Mouse (Mus musculus): ENCODE results near the gene Lrch4. TPM values are rescaled to one million over a fixed set of nuclear protein-coding genes. Genes with fewer than 3 reads are reported as not detected.
A peak's percentile ranks its signal among the peaks of the same experiment; 100 is the strongest.

Lrch4 gene
- polyA plus RNA-seq, 1 experiment from 2014 or later = 42.6 TPM

DNA sequence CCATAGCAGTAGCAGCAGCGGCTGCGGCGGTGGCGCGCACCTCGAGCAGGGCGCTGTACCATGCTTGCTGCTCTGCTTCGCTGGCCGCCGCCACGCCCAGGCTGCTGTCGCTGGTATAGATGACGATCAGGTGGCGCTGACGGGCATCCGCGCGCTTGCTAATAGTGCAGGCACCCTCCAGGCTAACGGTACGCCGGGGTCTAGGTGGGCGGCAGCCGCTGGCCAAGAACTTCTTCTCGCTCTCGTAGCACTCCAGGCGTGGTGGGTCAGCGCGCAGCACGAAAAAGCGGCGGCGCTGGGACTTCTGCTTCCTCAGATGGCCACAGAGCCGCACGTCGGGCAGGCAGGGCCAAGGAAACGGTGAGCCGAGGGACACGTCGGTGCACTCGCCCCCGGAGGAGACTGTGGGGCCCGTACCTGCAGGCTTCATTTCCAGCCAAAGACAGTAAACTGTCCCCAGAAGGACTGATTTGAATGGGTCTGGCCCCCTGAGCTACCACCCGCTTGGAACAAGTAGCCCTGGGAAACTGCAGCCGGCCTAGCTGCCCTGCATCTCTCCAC, 16.2 kb downstream of the Lrch4 start:
- TF ChIP-seq CTCF (IDR thresholded peaks at IDR 0.05; ENCODE audit: low read depth) = no peak
- 0 out of 2 replicates have a peak overlapping the region, but pooled peaks have one; percentile 27 for H3K9ac ChIP-seq (ENCODE audit: low read depth, low read length)

DNA sequence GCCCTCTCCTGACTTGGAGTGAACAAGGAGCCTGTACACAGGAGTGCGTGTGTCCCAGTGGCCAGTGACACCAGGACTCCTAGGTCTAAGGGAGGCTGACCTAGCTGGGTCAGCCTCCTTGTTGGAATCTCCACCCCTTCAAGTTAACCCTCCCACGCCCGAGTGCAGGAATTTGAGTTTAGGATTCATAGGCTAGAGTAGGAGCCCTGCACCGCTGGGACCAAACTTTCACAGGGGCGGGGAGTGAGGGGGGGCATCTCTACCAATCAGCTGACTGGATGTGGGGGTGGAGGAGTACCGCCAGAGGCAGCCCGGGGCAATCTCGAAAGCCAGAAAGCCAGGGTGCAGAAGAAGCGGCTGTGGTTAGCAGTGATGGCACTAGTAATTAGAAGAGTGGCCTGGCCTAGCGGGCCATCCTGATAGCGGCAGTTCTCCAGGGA, 16.8 kb downstream of the Lrch4 start, which contains the start of gene Irs3:
TSS of gene Irs3 (minus strand) at position 63 of the 440 bp plus-strand sequence.
- DNase-seq (ENCODE audit: low spot score) (peak; percentile 37), ATAC-seq (replicated peaks; ENCODE audit: low FRiP score, low read depth) (no peak)
- 25% methylated on average over 11 of the region's 11 CpGs for WGBS
- Histone ChIP-seq H3K9ac (ENCODE audit: low read depth, low read length) (0 out of 2 replicates have a peak within 1 kb of the TSS, but pooled peaks have one; percentile 27), H3K27ac (no peak within 1 kb of the TSS), H3K4me2 (ENCODE audit: low read length) (peak within 1 kb of the TSS; percentile 59), H3K36me3 (ENCODE audit: insufficient read depth, low read length) (peaks cover 13% of the 10 kb centered on the region; the same call in 1 of the 2 replicates), H3K4me1 (replicated peaks; ENCODE audit: insufficient read depth, low read length) (peaks cover 29% of the 10 kb centered on the region; the same call in 1 of the 2 replicates), H3K27me3 (ENCODE audit: insufficient read depth, low read length) (no peaks in the 10 kb centered on the region), H3K4me3 (replicated peaks; ENCODE audit: low read depth, low read length) (peak within 1 kb of the TSS; percentile 21; the same call in 1 of the 2 replicates), H3K9me3 (replicated peaks; ENCODE audit: low read length) (no peaks in the 10 kb centered on the region)
- no peak for TF ChIP-seq CTCF (IDR thresholded peaks at IDR 0.05; ENCODE audit: low read depth)

More for the DNA sequence above, 16.2 kb downstream of the Lrch4 start:
- Histone ChIP-seq H3K36me3 (ENCODE audit: insufficient read depth, low read length) (peaks cover 18% of the 10 kb centered on the region; the same call in 1 of the 2 replicates), H3K4me3 (replicated peaks; ENCODE audit: low read depth, low read length) (peak overlapping the region; percentile 21; the same call in 1 of the 2 replicates), H3K4me2 (ENCODE audit: low read length) (peak overlapping the region; percentile 59), H3K4me1 (replicated peaks; ENCODE audit: insufficient read depth, low read length) (peaks cover 28% of the 10 kb centered on the region; the same call in 1 of the 2 replicates), H3K9me3 (replicated peaks; ENCODE audit: low read length) (no peaks in the 10 kb centered on the region), H3K27ac (no peak overlapping the region), H3K27me3 (ENCODE audit: insufficient read depth, low read length) (no peaks in the 10 kb centered on the region)
- ATAC-seq (replicated peaks; ENCODE audit: low FRiP score, low read depth) (no peak), DNase-seq (ENCODE audit: low spot score) (no peak)
- 2% methylated on average over 44 of the region's 44 CpGs for WGBS

DNA sequence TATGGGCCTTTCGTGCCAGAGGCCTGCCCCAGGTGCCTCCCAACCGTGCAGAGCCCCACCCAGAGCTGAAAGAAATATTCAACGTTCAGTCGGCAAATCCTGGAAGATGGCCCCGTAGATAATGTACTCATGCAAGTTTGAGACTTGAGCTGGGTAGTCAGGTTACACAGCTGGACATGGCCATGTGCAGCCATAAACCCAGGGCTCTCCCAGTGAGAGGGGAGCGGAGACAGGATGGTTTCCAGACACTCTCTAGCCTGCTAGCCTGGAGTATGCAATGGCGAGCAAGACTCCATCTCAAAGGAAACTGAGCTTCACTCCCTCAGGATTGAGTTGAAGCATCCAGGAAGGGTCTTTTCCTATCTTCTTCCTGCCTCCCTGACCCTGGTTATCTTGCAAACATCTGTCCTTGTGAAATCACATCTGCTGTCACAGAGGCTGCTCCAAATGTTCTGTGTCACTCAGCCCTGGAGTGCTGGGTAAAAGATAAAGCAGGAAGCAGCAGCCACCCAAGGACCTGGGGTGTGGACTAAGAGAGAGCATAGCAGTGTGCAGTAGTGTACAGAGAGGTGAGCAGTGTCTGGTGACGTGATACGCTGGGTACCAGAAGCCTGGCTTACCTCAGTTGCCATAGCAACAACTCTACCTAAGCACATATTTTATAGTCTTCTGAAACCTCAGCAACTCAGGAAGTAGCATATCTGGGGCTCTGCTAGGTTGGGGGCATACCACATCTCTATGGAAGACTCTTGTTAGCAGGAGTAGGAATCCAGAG, 19.1 kb downstream of the Lrch4 start:
- WGBS = 21% methylated on average over 9 of the region's 9 CpGs
- no peak for DNase-seq (ENCODE audit: low spot score)
- Histone ChIP-seq H3K9me3 (replicated peaks; ENCODE audit: low read length) (no peaks in the 10 kb centered on the region), H3K9ac (ENCODE audit: low read depth, low read length) (no peak overlapping the region), H3K36me3 (ENCODE audit: insufficient read depth, low read length) (no peaks in the 10 kb centered on the region), H3K4me3 (replicated peaks; ENCODE audit: low read depth, low read length) (no peak overlapping the region), H3K27ac (no peak overlapping the region), H3K27me3 (ENCODE audit: insufficient read depth, low read length) (no peaks in the 10 kb centered on the region), H3K4me2 (ENCODE audit: low read length) (no peak overlapping the region), H3K4me1 (replicated peaks; ENCODE audit: insufficient read depth, low read length) (peaks cover 29% of the 10 kb centered on the region; the same call in 1 of the 2 replicates)
- ATAC-seq (replicated peaks; ENCODE audit: low FRiP score, low read depth) = no peak
- TF ChIP-seq CTCF (IDR thresholded peaks at IDR 0.05; ENCODE audit: low read depth) = no peak

DNA sequence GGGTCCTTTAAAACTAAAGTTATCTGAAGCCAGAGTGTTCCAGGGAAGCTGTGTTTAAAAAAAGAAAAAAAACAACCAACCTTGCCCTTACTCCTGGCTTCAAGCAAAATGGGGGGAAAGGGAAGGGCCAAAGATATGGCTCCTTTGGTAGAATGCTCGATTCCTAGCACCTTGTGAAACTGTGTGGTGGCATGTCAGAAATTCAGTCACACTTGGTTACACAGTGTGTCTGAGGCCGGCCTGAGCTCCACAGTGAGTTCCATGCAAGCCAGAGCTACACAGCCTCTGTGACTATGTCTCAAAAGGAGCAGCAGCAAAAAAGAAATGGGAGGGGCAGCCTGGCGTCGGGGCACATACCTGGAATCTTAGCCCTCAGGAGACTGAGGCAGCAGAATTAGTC, 20.3 kb downstream of the Lrch4 start:
- no peak for TF ChIP-seq CTCF (IDR thresholded peaks at IDR 0.05; ENCODE audit: low read depth)
- no peak for ATAC-seq (replicated peaks; ENCODE audit: low FRiP score, low read depth)
- no peaks in the 10 kb centered on the region for H3K36me3 ChIP-seq (ENCODE audit: insufficient read depth, low read length)
- no peaks in the 10 kb centered on the region for H3K27me3 ChIP-seq (ENCODE audit: insufficient read depth, low read length)
- no peak overlapping the region for H3K9ac ChIP-seq (ENCODE audit: low read depth, low read length)
- H3K4me1 ChIP-seq (replicated peaks; ENCODE audit: insufficient read depth, low read length) = peaks cover 29% of the 10 kb centered on the region; the same call in 1 of the 2 replicates
- H3K27ac ChIP-seq = peak overlapping the region; percentile 10
- H3K4me2 ChIP-seq (ENCODE audit: low read length) = no peak overlapping the region; the same call in 1 of the 2 replicates
- DNase-seq (ENCODE audit: low spot score) = no peak
- WGBS = 17% methylated on average over 4 of the region's 4 CpGs
- no peaks in the 10 kb centered on the region for H3K9me3 ChIP-seq (replicated peaks; ENCODE audit: low read length)
- H3K4me3 ChIP-seq (replicated peaks; ENCODE audit: low read depth, low read length) = no peak overlapping the region

DNA sequence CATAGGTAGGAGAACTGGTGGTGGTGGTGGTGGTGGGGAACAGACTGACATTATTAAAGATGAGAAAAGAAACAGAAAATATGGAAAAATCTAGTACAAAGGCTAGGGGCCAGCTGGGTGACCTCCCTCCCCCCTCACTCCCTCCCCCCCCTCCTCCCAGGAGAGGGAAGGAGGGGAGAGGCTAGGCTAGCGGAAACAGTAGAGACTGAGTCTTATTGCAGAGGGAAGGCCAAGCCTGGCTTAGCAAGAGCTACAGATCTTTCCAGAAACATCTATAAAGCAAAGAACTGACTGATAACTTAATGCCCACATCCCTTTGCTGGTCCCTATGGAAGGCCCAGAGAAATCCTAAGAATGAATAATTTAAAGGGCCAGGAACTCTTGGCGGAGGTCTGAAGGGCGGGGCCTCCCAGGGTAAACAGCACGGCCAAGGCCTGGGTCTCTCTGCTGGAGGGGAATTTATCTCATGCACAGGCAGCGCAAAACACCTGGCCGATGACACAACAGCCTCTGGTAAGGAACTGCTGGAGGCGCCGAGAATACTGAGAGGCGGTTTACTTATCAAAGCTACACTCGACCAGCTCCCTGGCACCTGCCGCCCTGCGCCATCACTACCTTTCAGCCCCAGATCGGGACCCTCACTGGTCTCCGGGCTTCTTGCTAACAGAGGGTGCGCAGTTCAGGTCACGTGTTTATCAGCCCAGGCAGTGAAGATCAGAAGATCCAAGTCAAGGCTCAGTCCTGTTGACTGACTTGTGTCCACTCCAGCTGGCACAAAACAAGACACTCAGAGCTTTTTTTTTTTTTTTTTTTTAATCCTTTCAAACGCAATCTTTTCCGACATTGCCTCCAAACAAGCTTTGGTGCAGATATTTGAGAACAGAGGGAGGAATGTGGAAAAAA, 21.0 kb downstream of the Lrch4 start:
- DNase-seq (ENCODE audit: low spot score) (peak; percentile 52), ATAC-seq (replicated peaks; ENCODE audit: low FRiP score, low read depth) (no peak)
- Histone ChIP-seq H3K4me2 (ENCODE audit: low read length) (no peak overlapping the region; the same call in 1 of the 2 replicates), H3K36me3 (ENCODE audit: insufficient read depth, low read length) (no peaks in the 10 kb centered on the region), H3K9ac (ENCODE audit: low read depth, low read length) (0 out of 2 replicates have a peak overlapping the region, but pooled peaks have one; percentile 10), H3K4me3 (replicated peaks; ENCODE audit: low read depth, low read length) (no peak overlapping the region), H3K4me1 (replicated peaks; ENCODE audit: insufficient read depth, low read length) (peaks cover 27% of the 10 kb centered on the region; the same call in 1 of the 2 replicates), H3K27ac (peak overlapping the region; percentile 10), H3K27me3 (ENCODE audit: insufficient read depth, low read length) (no peaks in the 10 kb centered on the region), H3K9me3 (replicated peaks; ENCODE audit: low read length) (no peaks in the 10 kb centered on the region)
- 15% methylated on average over 18 of the region's 18 CpGs for WGBS
- TF ChIP-seq CTCF (IDR thresholded peaks at IDR 0.05; ENCODE audit: low read depth) = no peak
